8 mouse cellular contexts compared by ENCODE assay signal in genomic region chrX:142390247-142390908, GRCm38 (mm10). TPM values are rescaled to one million over a fixed set of nuclear protein-coding genes. Genes with fewer than 3 reads are reported as not detected.
DNase-seq lines count a peak whose midpoint lies in the region; ATAC-seq and TF ChIP-seq lines count a peak whose summit lies in the region.

Gene Acsl4, minus strand, starts transcription at chrX:142390535.

- H3K9ac ChIP-seq in forebrain, embryonic 13.5 days, result peak within 1 kb of the TSS; percentile 73
- peak within 1 kb of the TSS; percentile 64 for H3K9ac ChIP-seq in neural tube, embryonic 15.5 days (replicated peaks)

- no peak for TF ChIP-seq CTCF in E14TG2a.4 (conservative IDR thresholded peaks at IDR 0.05; ENCODE audit: low read length)

- DNase-seq in c-Kit-positive CD71-positive TER-119-positive erythroid progenitor cells, embryonic 14.5 days (ENCODE audit: low spot score), result peak; percentile 68
- peak; percentile 87 to 92 for DNase-seq in heart, postnatal 10 days
- DNase-seq in layer of hippocampus, adult 11-12 months (ENCODE audit: low spot score), result peak; percentile 82
- peak; percentile 92 to 94 for DNase-seq in lung, adult 18-20 months
- peak; percentile 88 for DNase-seq in testis, postnatal 14 days (ENCODE audit: low spot score)

- H3K27me3 ChIP-seq in E14TG2a.4 (ENCODE audit: insufficient read depth, low read length), result no peaks in the 10 kb centered on the region
- H3K27me3 ChIP-seq in forebrain, embryonic 13.5 days, result no peaks in the 10 kb centered on the region
- H3K27me3 ChIP-seq in neural tube, embryonic 15.5 days (replicated peaks), result peaks cover 8% of the 10 kb centered on the region; the same call in 1 of the 2 replicates

- H3K4me3 ChIP-seq in E14TG2a.4 (replicated peaks; ENCODE audit: low read length), result peak within 1 kb of the TSS; percentile 81
- H3K4me3 ChIP-seq in forebrain, embryonic 13.5 days, result peak within 1 kb of the TSS; percentile 58
- peak within 1 kb of the TSS; percentile 59 for H3K4me3 ChIP-seq in neural tube, embryonic 15.5 days (replicated peaks)

- H3K36me3 ChIP-seq in E14TG2a.4 (ENCODE audit: insufficient read depth, low read length), result no peaks in the 10 kb centered on the region
- H3K36me3 ChIP-seq in forebrain, embryonic 13.5 days (ENCODE audit: poor library complexity, severe bottlenecking), result no peaks in the 10 kb centered on the region
- H3K36me3 ChIP-seq in neural tube, embryonic 15.5 days, result no peaks in the 10 kb centered on the region

- 12% methylated on average over 28 of the region's 59 CpGs for WGBS in forebrain, embryonic 13.5 days
- WGBS in neural tube, embryonic 15.5 days, result 12% methylated on average over 53 of the region's 59 CpGs

- peak; percentile 99 for ATAC-seq in forebrain, embryonic 13.5 days
- peak; percentile 98 for ATAC-seq in neural tube, embryonic 15.5 days (ENCODE audit: low FRiP score)

- peak within 1 kb of the TSS; percentile 57 for H3K4me2 ChIP-seq in forebrain, embryonic 13.5 days
- H3K4me2 ChIP-seq in neural tube, embryonic 15.5 days, result peak within 1 kb of the TSS; percentile 58

- no peaks in the 10 kb centered on the region for H3K9me3 ChIP-seq in E14TG2a.4 (ENCODE audit: low read length)
- no peaks in the 10 kb centered on the region for H3K9me3 ChIP-seq in forebrain, embryonic 13.5 days (replicated peaks)
- no peaks in the 10 kb centered on the region for H3K9me3 ChIP-seq in neural tube, embryonic 15.5 days (replicated peaks)

- intact Hi-C loops in heart, postnatal 10 days (cut with DNase I), result no loop called here

- peak within 1 kb of the TSS; percentile 78 for H3K27ac ChIP-seq in forebrain, embryonic 13.5 days
- H3K27ac ChIP-seq in neural tube, embryonic 15.5 days (replicated peaks), result peak within 1 kb of the TSS; percentile 87

- 0 out of 2 replicates have a peak, but pooled peaks cover 7% of the 10 kb centered on the region for H3K4me1 ChIP-seq in E14TG2a.4 (replicated peaks; ENCODE audit: low read depth, low read length)
- peaks cover 7% of the 10 kb centered on the region for H3K4me1 ChIP-seq in forebrain, embryonic 13.5 days
- 0 out of 2 replicates have a peak, but pooled peaks cover 2% of the 10 kb centered on the region for H3K4me1 ChIP-seq in neural tube, embryonic 15.5 days

RNA-seq across cellular contexts. Expression of gene Acsl4, which starts in this region (rescaled TPM):
- polyA plus RNA-seq in forebrain, embryonic 13.5 days (2015; fragmentation: Nextera tagmentation; extraction: Ambion mirVana), result 11.7 and 12.3 TPM in 2 replicates
- total RNA-seq in heart, postnatal 10 days (2021), result 10 to 100 TPM; 15.6 to 16.0 TPM
- 25.7 and 28.5 TPM in 2 replicates for polyA plus RNA-seq in neural tube, embryonic 15.5 days (2015; fragmentation: Nextera tagmentation; extraction: Ambion mirVana)

Comparison
In these comparisons a context has a peak if more than half of its experiments do, and no peak if none do; other contexts are left out.
1. Peak in every context shown above with its lines: DNase-seq, ATAC-seq, H3K4me3 ChIP-seq and H3K27ac ChIP-seq.